Mouse (Mus musculus) heart, postnatal 0 days (tissue): ENCODE measurements around the gene Npcd. TPM values are rescaled to one million over a fixed set of nuclear protein-coding genes. Genes with fewer than 3 reads are reported as not detected.
"Not testable (repeated sequence)": the region's sequence is repeated elsewhere in the genome, so short reads cannot be mapped to it uniquely, and the experiment has no call there.

Experiments used
- ATAC-seq: fragments of 200-750 bp; cut with Nextera tagmentation; 2 replicates; pipeline ENCODE4 v1.8.0; 2017; ENCODE audit warnings: low read depth, moderate number of reproducible peaks, moderate library complexity; ENCODE audit not compliant: insufficient read depth
- DNase-seq: peaks from one replicate; pipeline ENCODE4 v3.0.0-alpha.2; 2016; ENCODE audit warnings: low spot score
- H3K27ac ChIP-seq: fragments of 300-500 bp; sonication (generic); 2 replicates; pipeline ENCODE4 v1.5.1; 2014; ENCODE audit warnings: low read depth, mild to moderate bottlenecking
- H3K27me3 ChIP-seq: fragments of 300-500 bp; sonication (generic); 2 replicates; pipeline ENCODE4 v1.6.1; 2014; ENCODE audit warnings: low read length, mixed read lengths; ENCODE audit not compliant: control insufficient read depth, insufficient read depth
- H3K36me3 ChIP-seq: fragments of 300-500 bp; sonication (generic); replicated peaks from 2 replicates; pipeline ENCODE4 v1.6.1; 2014; ENCODE audit warnings: low read length, mixed read lengths; ENCODE audit not compliant: control insufficient read depth, insufficient read depth
- H3K4me1 ChIP-seq: fragments of 300-500 bp; sonication (generic); 2 replicates; pipeline ENCODE4 v1.6.1; 2014; ENCODE audit warnings: antibody characterized with exemption; ENCODE audit not compliant: control insufficient read depth, insufficient read depth
- H3K4me2 ChIP-seq: fragments of 300-500 bp; sonication (generic); 2 replicates; pipeline ENCODE4 v1.6.1; 2014; ENCODE audit warnings: low read depth, mild to moderate bottlenecking, low read length, moderate library complexity
- H3K4me3 ChIP-seq: fragments of 300-500 bp; sonication (generic); 2 replicates; pipeline ENCODE4 v1.5.1; 2014; ENCODE audit warnings: low read depth, low read length
- H3K9ac ChIP-seq: fragments of 300-500 bp; sonication (generic); replicated peaks from 2 replicates; pipeline ENCODE4 v1.6.1; 2014; ENCODE audit warnings: low read depth, low read length, mixed read lengths
- H3K9me3 ChIP-seq: fragments of 300-500 bp; sonication (generic); replicated peaks from 2 replicates; pipeline ENCODE4 v1.6.1; 2016; ENCODE audit warnings: low read length; ENCODE audit not compliant: control insufficient read depth
- CTCF ChIP-seq: IDR thresholded peaks from 2 replicates; pipeline ENCODE4 v1.5.1; 2016; ENCODE audit warnings: antibody characterized with exemption, control low read depth, low read depth
- EP300 ChIP-seq: IDR thresholded peaks from 2 replicates; pipeline ENCODE4 v1.6.1; 2016; ENCODE audit warnings: antibody characterized with exemption, low read depth
- WGBS: fragments of 180-500 bp; shearing (Covaris S2); extraction: QIAGEN DNeasy Blood & Tissue Kit; methylation state at CpG from one replicate; pipeline ENCODE4 v1.1.7; 2014; 5-methylcytosine and 5-hydroxymethylcytosine counted together
- polyA plus RNA-seq: library from polyadenylated mRNA; unstranded; fragments of >200 nt; fragmentation: Nextera tagmentation; extraction: Ambion mirVana; gene quantifications from 2 replicates; pipeline ENCODE4 v1.2.1, GENCODE M21; 2015
- total RNA-seq: library from RNA; depleted of rRNA; stranded (reverse); fragments of >200 nt; gene quantifications from 2 replicates; pipeline ENCODE4 v1.2.3, GENCODE M21; 2014; ENCODE audit warnings: low replicate concordance

Gene Npcd
- total and polyA plus RNA-seq, 2 experiments from 2014 or later: 8.7 TPM; not detected in 1

DNA sequence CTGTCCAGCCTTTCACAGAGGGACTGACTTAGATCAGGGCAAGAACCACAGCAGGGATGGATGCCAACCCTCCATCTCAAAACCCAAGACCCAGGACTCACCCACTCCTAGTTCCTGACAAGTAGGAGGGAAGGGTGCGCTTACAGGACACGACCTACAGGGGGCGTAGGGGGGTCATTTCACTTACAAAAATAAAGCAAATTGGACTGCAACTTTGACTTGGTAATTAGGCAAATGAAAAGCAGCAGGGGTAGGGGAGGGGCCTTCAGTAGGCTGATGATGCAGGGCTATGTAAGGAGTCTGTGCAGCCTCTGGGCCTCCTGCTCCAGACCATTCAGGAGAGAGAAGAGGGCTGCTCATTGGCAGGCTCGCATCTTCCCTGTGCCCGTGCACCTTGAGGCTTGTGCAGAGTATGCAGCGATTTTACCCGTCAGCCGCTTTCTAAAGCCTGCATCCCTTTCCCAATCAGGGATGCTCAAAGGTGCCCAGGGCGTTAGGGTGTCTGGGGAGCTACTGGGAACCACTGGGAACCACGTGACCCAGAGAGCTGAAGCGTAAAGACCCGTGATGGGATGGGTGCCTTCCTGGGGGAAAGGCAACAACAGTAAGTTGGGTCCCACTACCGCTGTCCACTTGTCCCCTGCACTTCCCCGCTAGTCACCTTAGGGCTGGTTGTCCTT, 8.8 kb downstream of the Npcd start:
- Histone ChIP-seq H3K36me3 (peaks cover 35% of the 10 kb centered on the region), H3K9me3 (no peaks in the 10 kb centered on the region), H3K4me3 (no peak overlapping the region), H3K4me2 (no peak overlapping the region), H3K27ac (no peak overlapping the region), H3K9ac (no peak overlapping the region), H3K27me3 (no peaks in the 10 kb centered on the region), H3K4me1 (peaks cover 9% of the 10 kb centered on the region; the same call in 1 of the 2 replicates)
- DNase-seq (no peak), ATAC-seq (no peak)
- TF ChIP-seq EP300: no peak
- TF ChIP-seq CTCF: peak; percentile 45
- 62% methylated on average over 14 of the region's 14 CpGs for WGBS

DNA sequence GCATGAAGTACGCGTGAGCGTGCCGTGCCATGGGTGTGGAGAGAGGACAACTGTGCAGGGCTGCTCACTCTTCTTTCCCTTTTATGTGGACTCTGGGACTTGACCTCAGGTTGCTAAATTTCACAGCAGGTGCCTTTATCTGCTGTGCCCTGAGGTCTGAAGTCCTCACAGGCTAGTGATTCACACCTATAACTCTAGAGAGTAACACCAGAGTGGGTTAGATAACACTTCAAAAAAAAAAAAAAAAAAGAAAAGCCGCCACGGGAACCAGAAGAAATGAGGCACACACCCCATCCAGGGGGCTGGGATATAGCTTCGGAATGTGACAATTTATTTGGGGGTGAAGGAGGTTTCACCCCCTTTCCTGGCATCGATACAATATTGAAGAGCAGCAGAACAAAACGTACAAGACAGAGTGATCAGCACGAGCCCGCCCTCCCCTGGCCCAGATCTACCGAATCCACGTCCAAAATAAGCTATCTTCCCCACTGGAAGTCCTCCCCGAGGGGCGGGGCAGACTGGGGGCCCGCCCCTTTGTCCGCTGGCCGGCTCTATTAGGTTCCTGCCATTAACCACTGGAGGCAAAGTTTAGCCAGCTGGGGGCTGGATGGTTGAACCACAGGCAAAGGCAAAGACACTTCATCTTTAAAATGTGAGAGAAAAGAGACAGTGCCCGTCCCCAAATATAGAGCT, 10.3 kb downstream of the Npcd start:
- Histone ChIP-seq H3K4me2 (no peak overlapping the region), H3K4me3 (no peak overlapping the region)
- WGBS: 53% methylated on average over 19 of the region's 19 CpGs

DNA sequence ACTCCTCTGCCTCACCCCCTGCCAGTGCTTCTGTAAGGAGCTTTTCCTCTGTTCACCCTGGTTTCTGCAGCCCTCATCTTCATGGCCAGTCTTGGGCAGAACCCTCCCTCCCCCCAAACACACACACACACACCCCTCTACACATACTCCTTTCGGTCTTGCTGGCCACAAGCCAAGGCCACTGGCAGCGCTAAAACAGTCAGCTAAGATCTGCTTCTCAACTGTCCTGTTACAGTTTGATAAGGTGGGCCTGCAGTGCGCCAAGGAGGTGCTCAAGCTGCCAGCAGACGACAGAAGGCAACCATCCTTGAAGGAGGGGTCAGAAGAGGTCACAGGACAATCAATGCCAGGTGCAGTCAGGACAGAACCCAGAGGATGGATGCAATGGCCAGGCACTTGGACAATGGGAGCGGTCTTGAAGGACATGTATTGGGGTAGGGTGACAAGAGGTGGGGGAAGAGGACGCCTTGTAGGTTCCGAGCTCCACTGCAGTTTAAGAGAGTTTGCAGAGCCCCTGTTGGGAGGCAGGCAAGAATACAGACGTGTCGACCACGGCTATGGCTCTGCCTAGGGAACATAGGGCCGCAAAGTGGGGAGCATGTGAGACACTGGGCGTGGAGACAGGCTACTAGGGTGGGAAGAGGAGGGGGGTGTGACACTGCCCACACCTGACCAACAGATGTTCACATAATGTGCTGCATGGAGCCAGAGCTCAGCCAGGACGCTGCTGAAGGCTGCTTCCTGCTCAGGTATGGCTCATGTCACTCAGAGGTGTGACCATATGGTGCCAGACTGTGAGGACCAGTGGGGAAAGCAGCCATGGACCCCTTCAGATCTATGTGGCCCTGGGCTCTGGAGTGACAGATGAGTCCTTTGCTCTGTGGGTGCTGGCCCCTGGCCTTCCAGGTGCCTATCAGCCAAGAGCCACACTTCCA, 11.5 kb downstream of the Npcd start:
- peaks cover 9% of the 10 kb centered on the region; the same call in 1 of the 2 replicates for H3K4me1 ChIP-seq
- ATAC-seq: no peak
- no peak overlapping the region for H3K27ac ChIP-seq

More for the DNA sequence above, 10.3 kb downstream of the Npcd start:
- TF ChIP-seq CTCF: no peak
- TF ChIP-seq EP300: no peak
- no peaks in the 10 kb centered on the region for H3K9me3 ChIP-seq
- peaks cover 35% of the 10 kb centered on the region for H3K36me3 ChIP-seq
- no peak overlapping the region for H3K9ac ChIP-seq
- H3K27me3 ChIP-seq: no peaks in the 10 kb centered on the region
- peaks cover 9% of the 10 kb centered on the region; the same call in 1 of the 2 replicates for H3K4me1 ChIP-seq
- DNase-seq (peak; percentile 33), ATAC-seq (peak; percentile 66)
- H3K27ac ChIP-seq: no peak overlapping the region

DNA sequence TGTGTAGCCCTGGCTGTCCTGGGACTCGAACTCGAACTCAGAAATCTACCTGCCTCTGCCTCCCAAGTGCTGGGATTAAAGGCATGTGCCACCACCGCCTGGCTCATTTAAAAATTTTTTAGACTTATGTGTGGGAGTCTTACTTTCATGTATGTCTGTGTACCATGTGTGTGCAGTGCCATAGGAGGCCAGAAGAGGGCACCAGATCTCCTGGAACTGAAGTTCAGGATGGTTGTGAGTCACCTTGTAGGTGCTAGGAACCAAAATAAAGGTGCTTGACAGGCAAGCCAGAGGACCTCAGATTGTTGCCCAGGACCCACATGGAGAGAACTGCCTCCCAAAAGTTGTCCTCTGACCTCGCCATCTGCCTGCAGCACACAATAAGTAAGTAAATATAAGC, 15.7 kb downstream of the Npcd start:
- Histone ChIP-seq H3K4me1 (peaks cover 9% of the 10 kb centered on the region; the same call in 1 of the 2 replicates), H3K4me3 (no peak overlapping the region), H3K36me3 (peaks cover 7% of the 10 kb centered on the region; the same call in 1 of the 2 replicates), H3K27ac (no peak overlapping the region), H3K9ac (no peak overlapping the region), H3K27me3 (no peaks in the 10 kb centered on the region), H3K9me3 (0 out of 2 replicates have a peak, but pooled peaks cover 4% of the 10 kb centered on the region), H3K4me2 (no peak overlapping the region)
- 80% methylated on average over 4 of the region's 4 CpGs for WGBS
- ATAC-seq (no peak), DNase-seq (no peak)
- no peak for TF ChIP-seq EP300
- no peak for TF ChIP-seq CTCF

More for the DNA sequence above, 11.5 kb downstream of the Npcd start:
- TF ChIP-seq CTCF: no peak
- DNase-seq: no peak
- Histone ChIP-seq H3K4me3 (no peak overlapping the region), H3K9me3 (0 out of 2 replicates have a peak, but pooled peaks cover 4% of the 10 kb centered on the region), H3K36me3 (peaks cover 26% of the 10 kb centered on the region), H3K27me3 (no peaks in the 10 kb centered on the region), H3K9ac (0 out of 2 replicates have a peak overlapping the region, but pooled peaks have one; percentile 10), H3K4me2 (no peak overlapping the region)
- 51% methylated on average over 13 of the region's 13 CpGs for WGBS

DNA sequence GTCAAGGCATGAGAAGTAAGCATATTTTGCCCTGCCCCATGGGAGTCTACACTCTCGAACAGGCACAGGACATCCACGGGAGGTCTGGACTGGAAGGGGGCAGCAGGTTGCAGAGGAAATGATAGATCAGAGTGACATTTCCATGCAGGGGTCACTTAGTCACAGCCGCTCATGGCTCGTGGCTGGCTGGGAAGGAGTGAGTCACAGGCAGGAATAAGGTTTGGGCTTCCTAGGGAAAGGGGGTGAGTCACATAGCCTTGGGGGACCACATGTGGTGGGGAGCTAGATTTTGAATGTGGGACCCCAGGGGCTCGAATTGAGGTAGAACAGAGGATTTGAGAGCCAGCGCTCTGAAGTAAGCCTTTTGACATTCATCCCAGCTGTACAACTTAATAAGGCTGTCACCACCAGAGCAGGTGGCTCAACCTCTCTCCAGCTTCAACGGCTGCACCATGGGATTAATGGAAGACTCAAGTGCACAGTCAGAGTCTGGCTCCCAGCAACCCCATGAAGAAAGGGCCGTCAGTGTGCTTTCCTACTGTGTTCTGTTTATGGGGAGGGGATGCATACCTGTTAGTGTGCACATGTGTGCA, 20.3 kb downstream of the Npcd start:
- H3K9ac ChIP-seq: no peak overlapping the region
- no peak for TF ChIP-seq CTCF
- TF ChIP-seq EP300: no peak
- H3K9me3 ChIP-seq: 0 out of 2 replicates have a peak, but pooled peaks cover 4% of the 10 kb centered on the region
- no peak overlapping the region for H3K4me3 ChIP-seq
- H3K27me3 ChIP-seq: peaks cover 8% of the 10 kb centered on the region
- 34% methylated on average over 8 of the region's 8 CpGs for WGBS
- H3K4me2 ChIP-seq: no peak overlapping the region
- H3K4me1 ChIP-seq: no peaks in the 10 kb centered on the region
- H3K36me3 ChIP-seq: no peaks in the 10 kb centered on the region
- H3K27ac ChIP-seq: no peak overlapping the region
- ATAC-seq: no peak
- no peak for DNase-seq

DNA sequence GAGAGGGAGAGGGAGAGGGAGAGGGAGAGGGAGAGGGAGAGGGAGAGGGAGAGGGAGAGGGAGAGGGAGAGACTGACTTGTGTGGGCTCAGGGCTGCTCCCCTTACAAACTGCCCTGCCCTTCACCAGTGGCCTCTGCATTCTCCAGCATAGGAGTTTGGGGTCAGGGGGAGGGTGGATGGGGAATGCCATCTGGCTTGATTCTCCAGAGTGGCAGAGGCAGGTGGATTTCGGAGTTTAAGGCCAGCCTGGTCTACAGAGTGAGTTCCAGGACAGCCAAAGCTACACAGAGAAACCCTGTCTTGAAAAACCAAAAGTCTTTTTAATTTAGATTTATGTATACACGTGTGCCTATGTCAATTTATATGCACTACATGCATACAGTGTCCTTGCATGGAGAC, 21.2 kb downstream of the Npcd start:
- not testable (repeated sequence) for H3K4me3 ChIP-seq, DNase-seq, H3K9me3 ChIP-seq, H3K4me1 ChIP-seq, H3K9ac ChIP-seq, H3K36me3 ChIP-seq, ATAC-seq, H3K4me2 ChIP-seq, H3K27ac ChIP-seq
- 58% methylated on average over 2 of the region's 2 CpGs for WGBS
- H3K27me3 ChIP-seq: peaks cover 16% of the 10 kb centered on the region
